Mouse (Mus musculus): ENCODE measurements around the gene P2rx6. TPM values are rescaled to one million over a fixed set of nuclear protein-coding genes. Genes with fewer than 3 reads are reported as not detected.

P2rx6 gene
- total and polyA plus RNA-seq, 3 experiments, result not detected

DNA sequence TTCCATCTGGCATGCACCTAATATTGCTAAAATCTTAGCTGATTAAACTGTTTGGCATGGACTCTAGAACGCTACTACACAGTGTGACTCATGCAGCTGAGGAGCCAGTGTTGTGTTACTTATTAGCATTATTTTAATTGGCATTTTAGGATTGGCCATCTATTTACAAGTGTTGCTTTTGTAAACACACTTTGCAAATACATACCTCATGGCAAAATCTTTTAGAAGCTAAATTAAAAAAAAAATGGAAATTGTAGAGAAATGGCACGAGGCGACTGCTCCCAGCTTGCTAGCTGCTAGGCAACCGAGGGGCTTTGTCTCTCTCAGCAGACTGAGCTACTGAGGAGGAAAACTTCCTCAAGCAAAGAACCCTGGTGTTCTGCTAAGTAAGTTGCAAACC is 43.3 kb downstream of the P2rx6 start:
- H3K4me2 ChIP-seq (ENCODE audit: insufficient read depth, low read depth, poor library complexity, severe bottlenecking), result no peak overlapping the region
- no peak overlapping the region for H3K27ac ChIP-seq (ENCODE audit: insufficient read depth, low read depth)
- no peak overlapping the region for H3K4me3 ChIP-seq (replicated peaks in 1 of 3; ENCODE audit: low read depth in 2 of 3, low read length in 2 of 3, poor library complexity in 1 of 3)
- no peak for DNase-seq (ENCODE audit: extremely low read depth)
- TF ChIP-seq MYC (IDR thresholded peaks at IDR 0.05; ENCODE audit: low read depth, low read length) (no peak), NRF1 (IDR thresholded peaks at IDR 0.05; ENCODE audit: low read depth, low read length) (no peak), MAX (IDR thresholded peaks at IDR 0.05; ENCODE audit: low read length) (no peak), TBP (conservative IDR thresholded peaks at IDR 0.05; ENCODE audit: low read depth, low read length) (no peak), MXI1 (IDR thresholded peaks at IDR 0.05; ENCODE audit: low read depth, low read length) (no peak), JUND (conservative IDR thresholded peaks at IDR 0.05; ENCODE audit: low read depth, low read length) (no peak), POLR2A (IDR thresholded peaks at IDR 0.05; ENCODE audit: low read depth, low read length) (no peak), BHLHE40 (IDR thresholded peaks at IDR 0.05; ENCODE audit: low read depth, low read length) (no peak), HCFC1 (IDR thresholded peaks at IDR 0.05; ENCODE audit: low read depth, low read length) (no peak), PAX5 (IDR thresholded peaks at IDR 0.05; ENCODE audit: low read length) (no peak), ZMIZ1 (IDR thresholded peaks at IDR 0.05; ENCODE audit: low read depth, low read length) (no peak), ZC3H11A (IDR thresholded peaks at IDR 0.05; ENCODE audit: low read depth, low read length) (no peak), JUN (IDR thresholded peaks at IDR 0.05; ENCODE audit: insufficient read depth, low read depth, low read length) (no peak)
- H3K9ac ChIP-seq (ENCODE audit: insufficient read depth, low read depth), result no peak overlapping the region
- dilution Hi-C loops (cut with MboI; ENCODE audit: extremely low pct_ligation_motif_present, extremely low pct_unique_long_range_greater_than_20kb, low sequenced_read_pairs), result no loop called here
- H3K4me1 ChIP-seq (ENCODE audit: control insufficient read depth in 1 of 2, insufficient read depth in 2 of 2), result 0 out of 4 replicates have a peak, but pooled peaks cover 0 to 4% of the 10 kb centered on the region in 2 experiments
- H3K79me2 ChIP-seq (replicated peaks; ENCODE audit: control insufficient read depth, extremely low read depth, insufficient read depth, poor library complexity, severe bottlenecking), result no peaks in the 10 kb centered on the region
- H3K27me3 ChIP-seq (replicated peaks), result peaks cover 26% of the 10 kb centered on the region
- no peaks in the 10 kb centered on the region for H3K36me3 ChIP-seq (replicated peaks in 1 of 2; ENCODE audit: control insufficient read depth in 1 of 2, insufficient read depth in 1 of 2, low read length in 1 of 2)
- in situ Hi-C loops (cut with MboI; ENCODE audit: low pct_ligation_motif_present, low pct_unique_long_range_greater_than_20kb, low sequenced_read_pairs), result no loop called here
- H3K9me3 ChIP-seq (replicated peaks; ENCODE audit: low read length), result peaks cover 16% of the 10 kb centered on the region

DNA sequence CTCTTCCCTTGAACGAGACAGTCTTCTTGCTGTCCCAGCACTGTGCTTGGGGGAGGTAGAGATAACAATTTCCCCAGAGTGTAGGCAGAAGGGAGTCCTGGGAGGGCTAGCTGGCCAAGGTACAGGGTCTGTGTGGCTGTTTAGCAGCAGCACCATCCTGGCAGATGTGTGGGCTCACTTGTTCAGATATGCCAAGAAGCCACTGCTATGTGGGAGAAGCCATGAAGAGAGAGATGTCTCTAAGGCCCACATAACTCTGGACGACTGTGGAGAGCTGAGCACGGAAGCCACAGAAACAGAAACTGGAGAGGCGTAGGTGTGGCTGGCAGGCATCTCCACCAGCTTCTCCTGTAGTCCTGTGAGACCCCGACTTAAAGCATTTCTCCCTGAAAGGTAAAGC is 44.0 kb downstream of the P2rx6 start:
- Histone ChIP-seq H3K27me3 (replicated peaks) (peaks cover 26% of the 10 kb centered on the region), H3K4me2 (ENCODE audit: insufficient read depth, low read depth, poor library complexity, severe bottlenecking) (no peak overlapping the region), H3K4me3 (replicated peaks in 1 of 3; ENCODE audit: low read depth in 2 of 3, low read length in 2 of 3, poor library complexity in 1 of 3) (no peak overlapping the region), H3K9ac (ENCODE audit: insufficient read depth, low read depth) (no peak overlapping the region), H3K27ac (ENCODE audit: insufficient read depth, low read depth) (no peak overlapping the region), H3K9me3 (replicated peaks; ENCODE audit: low read length) (peaks cover 22% of the 10 kb centered on the region), H3K36me3 (replicated peaks in 1 of 2; ENCODE audit: control insufficient read depth in 1 of 2, insufficient read depth in 1 of 2, low read length in 1 of 2) (no peaks in the 10 kb centered on the region), H3K4me1 (ENCODE audit: control insufficient read depth in 1 of 2, insufficient read depth in 2 of 2) (0 out of 4 replicates have a peak, but pooled peaks cover 0 to 4% of the 10 kb centered on the region in 2 experiments), H3K79me2 (replicated peaks; ENCODE audit: control insufficient read depth, extremely low read depth, insufficient read depth, poor library complexity, severe bottlenecking) (no peaks in the 10 kb centered on the region)
- dilution Hi-C loops (cut with MboI; ENCODE audit: extremely low pct_ligation_motif_present, extremely low pct_unique_long_range_greater_than_20kb, low sequenced_read_pairs) (no loop called here), in situ Hi-C loops (cut with MboI; ENCODE audit: low pct_ligation_motif_present, low pct_unique_long_range_greater_than_20kb, low sequenced_read_pairs) (no loop called here)
- DNase-seq (ENCODE audit: extremely low read depth), result no peak
- TF ChIP-seq E2F4 (IDR thresholded peaks at IDR 0.05; ENCODE audit: insufficient replicate concordance, low read depth, low read length), result no peak
- no peak for TF ChIP-seq CHD2 (IDR thresholded peaks at IDR 0.05; ENCODE audit: low read length)
- TF ChIP-seq RCOR1 (conservative IDR thresholded peaks at IDR 0.05; ENCODE audit: low read depth, low read length), result no peak
- no peak for TF ChIP-seq MYC (IDR thresholded peaks at IDR 0.05; ENCODE audit: low read depth, low read length)
